Mouse (Mus musculus) cerebellum, adult 8-10 months (tissue): ENCODE measurements at regions not wholly inside any gene's neighbourhood (a gene's known extent, or its start where the extent isn't known, plus 50 kb on each side); places are given as distances from the start of the nearest gene placed in this dataset.

Experiments used
- DNase-seq: peaks from one replicate; pipeline ENCODE4 v3.0.0; 2022

DNA sequence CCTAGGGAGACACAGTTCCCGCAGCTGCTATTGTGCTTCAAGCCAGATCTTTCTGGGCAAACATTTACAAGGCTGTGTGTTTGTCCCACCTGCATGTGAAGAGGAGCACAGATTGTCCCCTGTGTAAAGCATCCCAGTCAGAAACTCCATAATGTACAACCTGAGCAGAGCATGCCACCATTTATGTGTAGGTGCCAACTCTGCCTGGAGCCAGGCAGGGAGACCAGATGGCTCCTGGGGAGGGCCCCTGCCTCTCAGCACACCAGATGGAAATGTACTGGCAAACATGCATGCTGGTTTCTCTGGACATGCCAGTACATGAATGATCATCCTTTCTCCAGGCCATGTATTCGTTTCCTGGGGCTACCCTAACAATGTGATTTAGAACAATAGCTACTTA lies 98.6 kb upstream of the Foxp3 start:
- peak; percentile 28 for DNase-seq

DNA sequence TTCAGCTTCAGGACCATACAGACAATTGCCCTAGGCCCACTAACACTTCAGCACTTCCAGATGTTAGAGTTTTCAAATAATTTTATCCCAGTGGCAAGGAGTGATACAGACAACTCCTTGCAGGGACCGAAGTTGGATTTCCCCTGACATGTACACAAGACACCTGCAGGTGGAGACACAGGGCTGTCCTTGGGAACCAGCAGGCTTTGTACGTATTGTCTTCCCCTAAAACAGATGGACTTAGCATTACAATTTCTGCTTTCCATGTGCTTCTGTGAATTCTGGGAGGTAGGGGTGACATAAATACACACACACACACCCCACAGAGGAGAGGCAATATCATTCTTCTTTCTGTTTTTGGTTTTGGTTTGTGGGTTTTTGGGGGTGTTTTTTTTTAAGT lies 98.2 kb upstream of the Usp27x start:
- DNase-seq, result peak; percentile 48

- DNase-seq, result no peak
Observed at GRCm38 (mm10) chrX:7469801-7470200, 94.2 kb upstream of the Usp27x start.

DNA sequence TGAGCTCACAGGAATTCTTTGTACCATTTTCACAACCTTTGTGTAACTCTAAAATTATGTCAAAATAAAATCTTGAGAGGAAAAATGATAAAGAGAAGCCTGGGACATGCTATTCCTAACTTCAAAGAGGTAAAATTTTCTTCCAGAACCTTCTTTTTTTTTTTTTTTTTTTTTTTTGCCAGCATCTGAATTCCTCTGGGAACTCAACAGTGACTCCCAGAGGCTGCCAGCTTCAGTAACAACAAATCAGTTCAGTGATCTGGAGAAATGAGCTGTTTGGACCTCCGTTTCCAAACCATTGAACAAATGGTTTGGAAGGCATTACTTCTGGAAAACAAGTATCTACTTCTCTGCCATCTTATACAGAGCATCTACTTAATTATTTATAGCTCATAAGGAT lies 92.4 kb upstream of the Usp27x start:
- no peak for DNase-seq

DNA sequence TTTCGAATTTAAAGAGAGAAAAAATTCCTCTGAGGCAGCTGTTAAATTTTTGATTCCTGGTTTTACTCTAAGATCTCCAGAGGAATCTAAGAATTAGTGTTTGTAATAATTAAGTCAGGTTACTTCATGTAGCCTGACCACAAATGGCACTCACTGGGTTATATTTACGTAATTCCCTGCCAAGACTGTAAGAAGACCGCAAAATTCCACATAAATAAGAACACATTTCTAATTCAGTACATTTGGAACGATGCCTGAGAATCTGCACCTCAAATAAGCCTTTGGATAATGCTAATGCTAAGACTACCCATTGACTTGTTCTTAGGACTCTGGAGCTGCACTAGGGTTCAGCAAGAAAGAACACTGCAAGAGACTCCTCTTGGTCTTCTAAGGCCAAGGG lies 81.2 kb upstream of the Usp27x start:
- DNase-seq, result no peak

DNA sequence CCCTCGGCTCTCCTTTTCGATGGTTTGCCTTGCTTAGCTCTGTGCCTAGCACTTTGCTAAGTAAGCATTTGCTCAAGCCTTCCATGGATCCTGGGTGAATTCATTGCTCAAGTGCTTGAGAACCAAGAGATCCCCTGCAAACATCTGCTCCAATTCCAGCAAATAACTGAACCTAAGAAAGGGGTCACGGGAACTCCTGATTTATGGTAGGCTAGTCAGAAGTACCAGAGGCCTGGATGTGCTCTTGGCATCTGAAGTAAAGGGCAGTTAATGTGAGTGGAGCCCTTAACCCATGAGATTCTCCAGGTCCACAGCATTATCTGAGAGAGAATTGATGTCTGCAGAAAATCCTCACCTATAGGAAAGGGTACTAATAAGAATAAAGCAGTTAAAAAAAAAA lies 69.4 kb upstream of the Usp27x start:
- no peak for DNase-seq

DNA sequence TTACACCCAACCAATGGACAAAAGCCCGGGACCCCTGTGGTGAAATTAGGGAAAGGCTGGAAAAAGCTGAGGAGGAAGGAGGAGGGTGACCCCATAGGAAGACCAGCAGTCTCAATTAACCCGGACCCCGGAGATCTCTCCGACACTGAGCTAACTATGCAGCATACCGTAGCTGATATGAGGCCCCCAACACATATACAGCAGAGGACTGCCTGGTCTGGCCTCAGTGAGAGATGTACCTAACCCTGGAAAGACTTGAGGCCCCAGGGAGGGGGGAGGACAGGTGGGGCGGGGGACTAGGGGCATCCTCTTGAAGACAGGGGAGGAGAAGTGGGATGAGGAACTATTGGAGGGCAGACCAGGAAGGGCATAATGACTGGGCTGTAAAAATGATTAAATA lies 69.0 kb upstream of the Usp27x start:
- DNase-seq, result no peak

DNA sequence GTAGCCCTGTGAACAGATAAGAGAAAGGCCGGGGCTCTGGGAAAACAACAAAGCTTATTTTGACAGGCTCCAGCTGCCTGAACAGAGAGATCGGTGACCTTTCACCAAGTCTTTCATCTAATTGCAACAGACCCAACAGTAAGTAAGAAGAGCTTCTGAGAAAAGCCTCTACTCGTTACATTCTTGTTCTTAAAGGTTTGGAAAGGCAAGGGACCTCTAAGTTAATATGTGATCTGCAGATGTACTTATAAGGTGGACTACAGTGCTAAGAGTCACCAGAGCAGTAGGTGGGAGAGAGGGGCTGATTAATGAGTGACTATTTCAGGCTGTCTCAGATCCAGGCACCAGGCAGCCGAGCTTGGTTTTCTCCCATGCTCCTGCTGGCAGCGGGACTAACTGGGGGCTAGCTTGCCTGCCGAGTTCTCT lies 68.4 kb upstream of the Usp27x start:
- DNase-seq, result no peak

GRCm38 (mm10) chrX:7435375-7436042 lies 59.9 kb upstream of the Usp27x start:
- no peak for DNase-seq

DNA sequence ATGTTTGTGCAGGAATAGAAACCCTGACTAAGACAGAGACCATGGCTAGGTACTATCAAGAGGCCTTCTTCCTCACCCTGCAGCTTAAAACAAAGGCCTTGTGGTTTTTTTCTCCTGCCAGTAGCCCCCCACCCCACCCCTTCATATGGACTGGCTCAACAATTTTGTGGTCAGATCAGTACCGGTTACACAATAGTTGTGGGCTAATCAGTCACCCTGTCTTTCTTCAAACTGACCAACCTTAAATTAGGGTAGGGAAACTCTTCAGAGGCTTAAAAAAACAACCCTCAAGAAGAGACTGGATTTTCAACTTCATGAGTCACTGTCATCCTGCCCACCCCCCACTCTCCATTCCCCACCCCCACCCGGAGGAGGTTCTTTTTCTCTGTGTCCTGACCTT lies 58.6 kb upstream of the Usp27x start:
- DNase-seq, result no peak

- no peak for DNase-seq
Observed at GRCm38 (mm10) chrX:7430456-7430855, 54.8 kb upstream of the Usp27x start.

DNA sequence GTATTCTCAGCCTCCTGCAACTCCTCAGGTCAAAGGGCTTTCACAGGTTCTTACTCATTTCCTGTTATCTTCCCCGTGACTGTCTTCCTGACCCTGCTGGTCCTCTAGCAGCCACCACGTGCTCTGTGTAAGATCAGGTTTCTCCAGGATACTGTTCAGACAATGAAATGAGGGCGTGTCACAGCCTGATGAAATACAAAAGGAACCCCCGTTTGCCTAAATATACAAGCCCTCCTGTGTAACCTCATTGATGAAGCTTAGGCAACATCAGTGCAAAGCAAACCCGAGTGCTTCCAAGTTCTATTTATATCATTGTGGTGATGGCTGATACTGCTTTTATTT lies 53.9 kb upstream of the Usp27x start:
- DNase-seq, result no peak

GRCm38 (mm10) chrX:7428621-7429523 lies 53.2 kb upstream of the Usp27x start:
- no peak for DNase-seq
